Mouse (Mus musculus) cerebellum, adult 2 months (tissue): ENCODE data around the gene Col15a1.

Source experiments
- CTCF ChIP-seq: fragments of 200-500 bp; IDR thresholded peaks from 2 replicates; pipeline ENCODE4 v1.5.1; 2011; ENCODE audit warnings: low read depth, mild to moderate bottlenecking, control low read depth, low read length, moderate library complexity, borderline replicate concordance; ENCODE audit not compliant: insufficient read depth
- POLR2A ChIP-seq: fragments of 200-500 bp; IDR thresholded peaks from 2 replicates; pipeline ENCODE4 v1.6.1; 2011; ENCODE audit warnings: low read length, control low read depth, borderline replicate concordance; ENCODE audit not compliant: insufficient read depth

- TF ChIP-seq CTCF (no peak), POLR2A (no peak)
Observed at GRCm38 (mm10) chr4:47177101-47177500, 30.9 kb upstream of the Col15a1 start.
